Mouse (Mus musculus): ENCODE results near the gene Dock2.

The Dock2 gene

DNA sequence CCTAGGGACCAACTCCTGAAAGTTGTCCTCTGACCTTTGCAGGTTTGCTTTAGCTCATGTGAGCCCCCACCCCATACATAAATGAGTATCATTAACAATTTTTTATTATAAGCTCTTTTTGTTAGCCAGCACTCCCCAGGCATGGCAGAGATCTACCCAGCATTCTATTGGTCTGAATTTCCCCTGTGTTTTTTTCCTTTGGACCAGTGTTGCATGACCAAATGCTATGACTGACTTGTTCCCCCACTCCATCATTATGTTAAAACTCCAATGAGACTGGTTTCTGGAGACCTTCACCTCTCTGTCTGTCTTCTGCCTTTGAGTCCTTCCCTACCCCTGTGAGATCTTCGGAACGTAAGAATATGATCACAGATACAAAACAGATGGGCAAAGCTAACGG is 588.5 kb downstream of the Dock2 start:
- no peak for DNase-seq (ENCODE audit: low spot score in 2 of 2)

DNA sequence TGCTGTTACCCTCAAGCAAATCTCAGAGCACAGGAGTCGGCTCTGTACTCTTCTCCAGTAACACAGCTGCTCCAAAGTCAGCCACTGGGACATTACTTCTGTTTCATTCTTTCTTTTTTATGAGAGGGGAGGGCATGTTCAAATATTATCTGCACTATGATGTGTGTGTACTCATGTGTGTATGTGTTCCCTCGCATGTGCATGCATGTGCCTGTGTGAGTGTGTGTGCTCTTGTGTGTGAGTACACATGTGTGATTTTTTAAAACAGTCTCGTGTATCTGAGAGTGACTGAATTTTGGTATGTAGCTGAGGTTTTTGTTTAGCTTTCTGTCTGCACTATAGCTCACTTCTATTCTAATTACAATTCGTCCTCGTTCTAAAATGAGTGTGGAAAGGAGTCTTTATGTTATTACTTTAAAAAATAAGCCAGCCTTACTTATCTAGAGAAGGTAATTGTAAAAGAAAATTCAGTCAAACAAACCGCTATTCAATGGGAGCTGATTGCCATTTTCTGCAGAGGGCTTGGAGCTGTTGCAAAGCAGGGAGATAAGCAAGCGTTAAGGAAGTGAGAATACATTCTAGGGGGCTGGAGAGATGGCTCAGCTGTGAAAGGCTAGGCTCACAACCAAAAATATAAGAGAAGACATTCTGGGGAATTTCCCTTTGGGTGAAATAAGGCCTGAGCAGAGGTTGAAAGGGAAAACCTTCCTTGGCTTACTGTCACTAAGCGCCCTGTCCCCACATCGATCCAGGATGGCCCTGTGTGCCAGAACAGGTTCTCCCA is 589.3 kb downstream of the Dock2 start:
- DNase-seq (ENCODE audit: low spot score in 2 of 2): no peak

DNA sequence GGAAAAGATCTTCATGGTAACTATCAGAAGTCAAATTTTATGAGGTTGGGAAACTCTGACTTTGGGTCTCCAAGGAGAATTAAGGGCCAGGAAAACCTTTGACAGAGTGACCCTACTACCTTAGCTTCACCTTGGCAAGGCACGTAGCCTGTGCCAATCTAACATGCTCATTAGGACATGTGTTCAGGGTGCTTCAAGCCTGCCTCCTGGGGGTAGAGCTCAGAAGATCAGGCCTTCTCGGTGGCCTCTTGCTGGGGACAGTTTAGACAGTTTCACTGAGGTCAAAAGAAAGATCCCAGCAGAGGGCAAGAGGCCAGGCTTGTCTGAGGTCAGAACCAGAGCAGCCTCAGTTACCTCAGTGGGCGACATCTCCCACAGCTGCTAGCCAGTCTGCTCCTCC is 590.0 kb downstream of the Dock2 start:
- no peak for DNase-seq (ENCODE audit: low spot score in 2 of 2)

DNA sequence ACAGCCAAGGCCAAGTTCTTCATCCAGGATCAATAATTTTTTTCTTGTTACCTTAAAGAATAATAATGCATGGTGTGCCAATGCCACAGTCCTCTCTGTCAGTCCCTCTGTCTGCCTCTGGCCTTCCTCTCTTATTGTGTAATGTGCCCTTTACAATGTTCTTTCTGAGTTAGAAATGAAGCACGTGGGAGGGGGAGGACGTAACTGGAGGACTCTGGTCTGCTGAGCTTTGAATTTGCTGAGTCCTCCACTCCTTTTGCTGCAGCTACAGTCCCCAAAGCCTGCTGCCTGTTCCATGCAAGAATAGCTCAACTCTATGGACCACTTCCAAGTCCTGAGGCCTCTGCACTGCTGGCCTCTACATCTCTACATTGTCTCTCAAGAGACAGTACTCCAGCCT is 599.4 kb downstream of the Dock2 start:
- no peak for DNase-seq (ENCODE audit: low spot score in 2 of 2)

DNA sequence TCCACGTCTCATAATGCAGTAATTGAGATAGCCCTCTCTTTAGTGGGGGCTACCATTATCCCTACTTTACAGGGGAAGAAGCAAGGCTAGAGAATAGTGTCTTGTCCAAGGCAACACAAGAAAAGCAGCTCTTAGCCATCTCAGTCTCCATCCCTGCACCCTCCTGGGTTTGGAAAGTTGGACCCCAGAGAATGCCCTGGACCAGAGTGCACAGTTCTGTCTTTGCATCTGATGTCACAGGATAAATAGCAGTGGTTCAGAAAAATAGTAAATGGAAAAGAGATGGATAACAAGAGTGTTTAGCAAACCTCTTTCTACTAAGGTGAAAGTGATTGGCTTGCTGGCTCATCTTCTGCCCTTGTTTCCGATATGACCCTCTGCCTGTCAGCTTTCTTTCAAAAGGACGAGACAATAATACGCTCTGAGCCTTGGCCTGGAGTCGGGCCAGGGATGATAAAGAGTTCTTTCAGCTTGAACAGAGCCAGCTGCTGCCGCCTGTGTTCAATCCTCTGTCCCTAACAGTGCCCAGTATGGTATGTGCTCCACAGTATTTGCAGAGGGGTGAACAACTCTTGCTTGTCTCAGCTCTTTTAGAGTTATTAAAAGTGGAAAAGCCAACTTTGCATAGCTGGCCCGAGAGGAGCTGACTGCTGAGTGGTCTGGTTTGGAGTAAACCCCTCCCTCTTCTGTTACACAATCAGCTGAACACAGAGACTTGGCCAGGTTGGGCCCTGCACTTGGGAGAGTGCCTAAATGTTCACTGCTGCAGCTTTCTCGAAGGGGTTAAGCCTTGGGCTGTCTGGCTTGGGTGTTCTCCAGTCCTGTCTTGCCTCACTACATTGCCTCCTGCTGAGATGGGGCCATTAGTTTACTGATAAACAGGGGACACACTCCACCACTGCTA is 602.2 kb downstream of the Dock2 start:
- DNase-seq (ENCODE audit: low spot score in 2 of 2): peak; percentile 13 to 42

DNA sequence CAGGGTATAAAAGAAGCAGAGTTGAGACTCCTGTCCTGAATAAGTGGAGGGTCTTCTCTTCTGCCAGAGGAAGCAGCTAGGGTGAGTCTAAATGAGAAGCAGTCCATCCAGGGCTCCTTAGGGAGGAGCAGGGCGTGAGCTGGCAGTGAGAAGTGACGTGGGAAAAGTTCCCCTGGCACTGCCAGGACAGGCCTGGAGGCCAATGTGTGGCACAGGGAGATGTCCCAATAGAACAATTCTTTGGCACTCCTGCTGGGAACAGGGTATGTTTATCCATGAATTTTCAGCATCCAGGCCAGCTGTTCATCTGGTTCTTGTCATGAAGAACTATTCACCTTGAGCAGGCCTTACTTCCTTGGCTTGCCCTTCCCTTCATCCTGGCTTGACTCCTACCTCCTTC is 604.9 kb downstream of the Dock2 start:
- DNase-seq (ENCODE audit: low spot score in 2 of 2): no peak

Data from left cerebral cortex, adult 9 months (tissue).